Comparison of ENCODE assay signal across 8 mouse cellular contexts in genomic region chr16:8333081-8333710, GRCm38 (mm10).
DNase-seq lines count a peak whose midpoint lies in the region; ATAC-seq lines count a peak whose summit lies in the region.

No protein-coding gene starts in this region.

- H3K36me3 ChIP-seq in forebrain, embryonic 13.5 days (ENCODE audit: poor library complexity, severe bottlenecking) = no peaks in the 10 kb centered on the region
- no peaks in the 10 kb centered on the region for H3K36me3 ChIP-seq in hindbrain, embryonic 15.5 days

- H3K27me3 ChIP-seq in forebrain, embryonic 13.5 days = no peaks in the 10 kb centered on the region
- H3K27me3 ChIP-seq in hindbrain, embryonic 15.5 days = no peaks in the 10 kb centered on the region

- 15% methylated on average over 8 of the region's 8 CpGs for WGBS in forebrain, embryonic 13.5 days
- 15% methylated on average over 8 of the region's 8 CpGs for WGBS in hindbrain, embryonic 15.5 days

- no peaks in the 10 kb centered on the region for H3K9me3 ChIP-seq in forebrain, embryonic 13.5 days (replicated peaks)
- no peaks in the 10 kb centered on the region for H3K9me3 ChIP-seq in hindbrain, embryonic 15.5 days

- H3K27ac ChIP-seq in forebrain, embryonic 13.5 days = no peak overlapping the region
- H3K27ac ChIP-seq in hindbrain, embryonic 15.5 days (replicated peaks) = 0 out of 2 replicates have a peak overlapping the region, but pooled peaks have one; percentile 16

- H3K9ac ChIP-seq in forebrain, embryonic 13.5 days = 0 out of 2 replicates have a peak overlapping the region, but pooled peaks have one; percentile 22
- no peak overlapping the region for H3K9ac ChIP-seq in hindbrain, embryonic 15.5 days

- no peak overlapping the region for H3K4me3 ChIP-seq in forebrain, embryonic 13.5 days
- no peak overlapping the region for H3K4me3 ChIP-seq in hindbrain, embryonic 15.5 days

- DNase-seq in Muller cell, postnatal 12 days (ENCODE audit: inconsistent ontology term) = peak; percentile 49
- peak; percentile 80 for DNase-seq in brain, adult 2 months (ENCODE audit: low read depth, low spot score)
- DNase-seq in left cerebral cortex, postnatal 14 days (ENCODE audit: low spot score in 2 of 2) = peak; percentile 60 to 61
- peak; percentile 68 to 76 for DNase-seq in right cerebral cortex, postnatal 10 days (ENCODE audit: low spot score in 2 of 2)
- DNase-seq in lung, postnatal 4 days = no peak
- DNase-seq in thymus, postnatal 25 days = no peak

- peaks cover 12% of the 10 kb centered on the region for H3K4me1 ChIP-seq in forebrain, embryonic 13.5 days
- peaks cover 12% of the 10 kb centered on the region for H3K4me1 ChIP-seq in hindbrain, embryonic 15.5 days (replicated peaks)

- intact Hi-C loops in left cerebral cortex, postnatal 14 days (cut with DNase I) = no loop called here

- peak; percentile 62; the same call in 1 of the 2 replicates for ATAC-seq in forebrain, embryonic 13.5 days
- ATAC-seq in hindbrain, embryonic 15.5 days (ENCODE audit: low FRiP score, low read depth) = peak; percentile 87; the same call in 1 of the 2 replicates

- H3K4me2 ChIP-seq in forebrain, embryonic 13.5 days = no peak overlapping the region
- H3K4me2 ChIP-seq in hindbrain, embryonic 15.5 days = peak overlapping the region; percentile 20

Comparison
In these comparisons a context has a peak if more than half of its experiments do, and no peak if none do; other contexts are left out.
1. DNase-seq: peak in Muller cell, postnatal 12 days (single experiment), brain, adult 2 months (single experiment), left cerebral cortex, postnatal 14 days (2 of 2) and right cerebral cortex, postnatal 10 days (2 of 2); none in lung, postnatal 4 days (0 of 2) and thymus, postnatal 25 days (single experiment).